Mouse (Mus musculus): Measurements from ENCODE around the gene Myof.
A peak's percentile ranks its signal among the peaks of the same experiment; 100 is the strongest.

Myof gene

GRCm38 (mm10) chr19:38003671-38004521 is 39.5 kb downstream of the Myof start:
- peak; percentile 22 for DNase-seq (ENCODE audit: low spot score)

- DNase-seq (ENCODE audit: low spot score): no peak
Observed at GRCm38 (mm10) chr19:38002816-38003215, 40.6 kb downstream of the Myof start.

GRCm38 (mm10) chr19:38000990-38001389 is 42.4 kb downstream of the Myof start:
- DNase-seq (ENCODE audit: low spot score): no peak

GRCm38 (mm10) chr19:37999941-38000340 is 43.4 kb downstream of the Myof start:
- DNase-seq (ENCODE audit: low spot score): no peak

GRCm38 (mm10) chr19:37994301-37994700 is 49.1 kb downstream of the Myof start:
- DNase-seq (ENCODE audit: low spot score): no peak

- no peak for DNase-seq (ENCODE audit: low spot score)
Observed at GRCm38 (mm10) chr19:37992184-37992554, 51.2 kb downstream of the Myof start.

GRCm38 (mm10) chr19:37991399-37992183 is 51.8 kb downstream of the Myof start:
- peak; percentile 44 for DNase-seq (ENCODE audit: low spot score)

GRCm38 (mm10) chr19:37989971-37990370 is 53.4 kb downstream of the Myof start:
- DNase-seq (ENCODE audit: low spot score): no peak

- DNase-seq (ENCODE audit: low spot score): no peak
Observed at GRCm38 (mm10) chr19:37988156-37988555, 55.2 kb downstream of the Myof start.

GRCm38 (mm10) chr19:37985730-37986129 is 57.6 kb downstream of the Myof start:
- no peak for DNase-seq (ENCODE audit: low spot score)

- DNase-seq (ENCODE audit: low spot score): no peak
Observed at GRCm38 (mm10) chr19:37975951-37976350, 67.4 kb downstream of the Myof start.

- no peak for DNase-seq (ENCODE audit: low spot score)
Observed at GRCm38 (mm10) chr19:37970571-37970970, 72.8 kb downstream of the Myof start.

- DNase-seq (ENCODE audit: low spot score): no peak
Observed at GRCm38 (mm10) chr19:37970004-37970403, 73.4 kb downstream of the Myof start.

- DNase-seq (ENCODE audit: low spot score): no peak
Observed at GRCm38 (mm10) chr19:37965828-37966227, 77.5 kb downstream of the Myof start.

GRCm38 (mm10) chr19:37963421-37963820 is 80.0 kb downstream of the Myof start:
- DNase-seq (ENCODE audit: low spot score): no peak

- no peak for DNase-seq (ENCODE audit: low spot score)
Observed at GRCm38 (mm10) chr19:37960791-37961190, 82.6 kb downstream of the Myof start.

GRCm38 (mm10) chr19:37959543-37960215 is 83.7 kb downstream of the Myof start:
- no peak for DNase-seq (ENCODE audit: low spot score)

- no peak for DNase-seq (ENCODE audit: low spot score)
Observed at GRCm38 (mm10) chr19:37959076-37959475, 84.3 kb downstream of the Myof start.

GRCm38 (mm10) chr19:37957256-37957655 is 86.1 kb downstream of the Myof start:
- DNase-seq (ENCODE audit: low spot score): no peak

GRCm38 (mm10) chr19:37956006-37956405 is 87.4 kb downstream of the Myof start:
- DNase-seq (ENCODE audit: low spot score): no peak

- DNase-seq (ENCODE audit: low spot score): peak; percentile 90
Observed at GRCm38 (mm10) chr19:37955425-37956001, 87.9 kb downstream of the Myof start.

- DNase-seq (ENCODE audit: low spot score): no peak
Observed at GRCm38 (mm10) chr19:37954772-37955171, 88.6 kb downstream of the Myof start.
